Mouse (Mus musculus): Measurements from ENCODE around the gene Afmid.

Afmid gene

DNA sequence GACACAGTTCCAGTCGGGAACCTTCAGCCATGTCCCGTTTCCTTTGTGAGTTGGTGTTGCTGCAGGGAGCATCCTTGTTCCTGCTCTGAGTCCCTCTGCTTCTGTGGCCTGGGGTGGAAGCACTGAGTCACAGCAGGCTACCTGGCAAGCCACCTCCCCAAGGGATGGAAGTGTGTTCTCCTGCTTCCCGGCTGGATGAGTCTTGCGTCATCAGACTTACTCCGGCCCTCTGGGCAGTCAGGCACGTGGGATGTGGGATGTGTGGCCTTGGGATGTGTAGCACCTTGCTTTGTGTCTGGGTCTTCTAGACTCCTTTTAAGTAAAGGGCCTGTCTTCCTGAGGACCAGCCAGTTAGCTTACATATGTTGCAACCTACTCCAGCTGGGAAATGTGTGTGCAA, 54.0 kb downstream of the Afmid start:
- DNase-seq (ENCODE audit: low spot score in 2 of 2): no peak

DNA sequence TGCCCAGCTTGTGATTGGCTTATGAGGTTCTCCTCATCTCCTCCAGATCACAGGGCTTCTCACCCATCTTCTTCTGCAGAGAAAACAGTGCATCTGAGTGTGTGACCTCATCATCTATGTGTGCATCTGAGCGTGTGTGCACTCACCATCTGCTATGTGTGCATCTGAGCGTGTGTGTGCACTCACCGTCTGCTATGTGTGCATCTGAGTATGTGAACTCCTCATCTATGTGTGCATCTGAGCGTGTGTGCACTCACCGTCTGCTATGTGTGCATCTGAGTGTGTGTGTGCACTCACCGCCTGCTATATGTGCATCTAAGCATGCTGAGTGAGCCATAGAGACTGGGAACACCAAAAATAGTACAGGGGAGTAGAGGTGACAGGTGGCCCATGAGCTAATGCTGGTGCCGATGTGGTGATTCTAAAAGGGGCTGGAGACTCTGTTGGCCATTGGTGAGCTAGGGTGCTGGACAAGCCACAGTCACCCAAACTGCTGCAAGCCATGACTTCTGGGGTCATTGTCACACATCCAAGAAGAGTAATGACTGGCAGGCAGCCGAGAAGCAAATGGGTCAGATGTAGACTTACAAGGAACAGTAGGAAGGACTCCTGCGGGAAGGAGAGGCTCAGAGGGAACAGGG, 54.7 kb downstream of the Afmid start:
- DNase-seq (ENCODE audit: low spot score in 2 of 2): no peak

DNA sequence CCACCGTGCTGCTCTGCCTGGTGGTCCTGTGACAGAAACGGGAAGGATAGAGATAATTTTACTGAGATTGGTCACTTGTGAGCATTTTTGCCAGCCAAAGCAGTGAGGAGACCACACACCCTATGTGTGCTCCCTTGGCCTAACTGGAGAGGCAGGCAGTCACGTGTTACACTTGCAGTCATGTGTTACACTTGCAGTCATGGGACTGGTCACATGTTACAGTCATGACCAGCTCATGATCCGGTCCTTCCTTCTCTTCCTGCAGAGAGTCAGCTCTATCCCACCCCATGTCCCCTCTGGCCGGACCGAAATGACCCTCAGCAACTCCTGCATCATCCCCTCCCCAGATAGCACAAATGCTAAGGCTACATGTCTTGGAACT, 55.2 kb downstream of the Afmid start:
- DNase-seq (ENCODE audit: low spot score in 2 of 2): no peak

DNA sequence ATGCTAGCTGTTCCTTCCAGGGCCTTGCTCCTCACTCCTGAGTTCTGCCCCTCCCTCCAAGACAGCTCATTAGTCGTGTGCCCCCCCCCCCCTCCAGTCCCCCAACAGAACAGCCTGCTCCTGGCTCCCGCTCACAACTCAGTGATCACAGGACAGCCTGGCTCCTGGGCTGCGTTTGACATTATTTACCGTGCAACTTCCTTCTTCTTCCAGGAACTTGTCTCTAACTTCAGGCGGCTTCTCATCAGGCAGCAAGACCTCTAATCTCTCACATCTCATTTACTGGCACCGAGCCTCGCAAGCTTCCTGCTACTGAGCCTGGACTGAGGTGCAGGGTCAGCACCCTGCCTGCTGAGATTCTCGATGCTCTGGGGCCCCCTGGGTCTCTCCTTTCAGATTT, 56.1 kb downstream of the Afmid start:
- no peak for DNase-seq (ENCODE audit: low spot score in 2 of 2)

DNA sequence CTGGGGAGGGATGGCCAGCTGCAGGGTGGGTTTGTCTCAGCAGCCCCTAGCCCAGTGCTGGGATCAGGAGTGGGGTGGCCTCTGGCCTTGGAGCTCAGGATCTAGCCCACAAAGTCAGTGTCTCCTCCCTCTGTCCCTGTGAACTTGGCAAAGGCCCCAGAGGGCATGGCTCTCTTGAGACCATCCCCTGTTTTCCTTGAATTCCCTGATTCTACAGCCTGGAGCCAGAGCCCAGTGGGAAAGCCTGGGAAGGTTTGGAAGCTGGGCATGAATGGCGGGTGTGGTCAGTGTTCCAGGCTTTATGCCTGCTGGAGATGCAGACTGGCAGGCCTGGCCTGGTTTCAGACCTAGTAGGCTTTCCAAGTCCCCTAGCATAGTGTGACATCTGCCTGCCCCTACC, 56.5 kb downstream of the Afmid start:
- DNase-seq (ENCODE audit: low spot score in 2 of 2): no peak

DNA sequence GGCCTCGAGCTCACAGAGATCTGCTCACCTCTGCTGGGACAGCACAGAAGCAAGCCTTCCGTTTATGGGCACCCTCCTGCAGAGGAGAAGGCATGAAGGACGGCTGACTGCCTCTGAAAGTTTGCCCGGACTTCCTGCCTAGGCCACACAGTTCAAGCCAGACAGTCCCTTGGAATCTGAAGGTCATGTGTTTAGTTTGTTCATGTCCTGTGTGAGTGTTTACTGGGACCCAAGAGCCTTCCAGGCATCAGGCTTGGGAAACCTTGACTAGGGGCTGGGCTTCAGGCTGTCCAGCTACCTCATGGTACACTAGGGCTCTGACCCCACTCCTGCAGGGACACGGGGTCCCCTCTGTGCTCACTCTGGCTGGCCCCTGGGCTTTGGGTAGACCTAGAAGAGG, 60.3 kb downstream of the Afmid start:
- no peak for DNase-seq (ENCODE audit: low spot score in 2 of 2)

DNA sequence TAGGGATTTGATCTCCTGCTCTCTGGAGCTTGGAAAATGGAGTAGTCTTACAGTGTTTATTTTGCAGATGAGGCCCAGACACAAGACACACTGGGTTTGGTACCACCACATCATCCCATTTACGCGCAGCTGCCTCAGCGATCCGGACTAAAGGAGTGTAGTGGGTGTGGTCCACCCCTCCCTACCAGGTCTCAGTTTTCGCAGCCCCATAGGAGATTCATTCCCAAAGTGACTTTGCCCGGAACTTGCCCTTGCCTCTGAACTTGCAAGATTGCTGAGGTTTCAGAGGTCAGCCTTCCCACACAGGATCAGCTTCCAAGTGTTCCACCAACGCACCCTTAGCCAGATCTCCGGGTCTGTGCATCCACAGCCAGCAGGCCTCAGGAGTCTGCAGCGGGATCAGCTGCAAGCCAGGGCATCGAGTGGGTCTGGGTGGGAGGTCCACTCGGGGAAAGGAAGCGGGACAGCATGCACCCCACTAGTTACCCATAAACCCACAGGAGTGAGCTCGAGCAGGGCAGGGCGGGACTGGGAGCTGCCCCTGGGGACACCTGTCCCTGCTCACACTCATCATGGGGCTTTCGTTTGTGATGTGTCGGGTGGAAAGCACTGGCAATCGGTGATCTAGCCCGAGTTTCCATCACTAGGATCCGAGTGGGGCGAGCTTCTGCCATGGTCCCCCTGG, 62.6 kb downstream of the Afmid start:
- no peak for DNase-seq (ENCODE audit: low spot score in 2 of 2)

DNA sequence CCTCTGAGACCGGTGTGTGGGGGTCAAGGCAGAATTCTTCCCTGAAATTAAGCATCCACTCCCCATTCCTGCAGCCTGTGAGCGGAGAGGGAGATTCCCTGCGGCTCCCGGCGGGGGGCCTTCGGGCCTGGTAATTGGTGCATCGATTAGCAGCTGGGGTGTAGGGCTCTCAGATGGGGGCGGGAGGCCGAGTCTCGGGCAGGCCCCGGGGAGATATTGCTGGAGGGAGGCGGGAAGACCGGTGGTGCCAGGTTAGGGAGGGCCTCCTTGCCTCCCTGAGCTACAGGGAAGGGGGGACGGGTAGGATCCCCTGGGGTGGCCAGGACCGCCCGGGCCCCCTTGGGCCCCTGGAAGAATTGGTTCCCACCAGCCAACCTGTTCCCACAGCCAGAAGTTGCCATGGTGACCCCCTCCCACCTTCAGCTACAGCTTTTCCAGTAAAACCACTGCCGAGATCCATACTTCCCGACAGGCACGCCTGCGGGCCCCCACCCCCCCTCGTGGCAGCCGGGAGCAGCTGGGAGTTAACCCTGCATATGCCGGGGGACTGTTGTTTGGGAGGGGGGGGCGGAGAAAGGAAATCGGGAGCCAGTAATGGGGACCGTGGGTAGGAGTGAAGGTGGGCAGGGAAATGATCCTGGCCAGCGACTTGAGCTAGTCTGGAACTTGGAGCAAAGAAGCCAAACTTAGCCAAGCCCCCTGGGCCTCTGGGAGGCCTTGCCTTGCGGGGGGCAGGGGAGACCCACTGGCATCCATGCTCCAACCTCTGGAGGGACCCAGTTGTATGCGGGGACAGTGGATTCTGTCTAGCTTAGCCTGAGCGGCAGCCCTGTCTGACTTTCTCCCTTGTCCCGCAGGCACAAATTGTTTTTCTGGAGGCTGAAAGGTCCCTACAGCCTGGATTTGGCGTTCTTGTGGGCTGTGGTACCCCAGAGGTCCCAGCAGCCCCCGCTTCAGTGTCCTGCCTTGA, 63.4 kb downstream of the Afmid start:
- DNase-seq (ENCODE audit: low spot score in 2 of 2): no peak
